Mouse (Mus musculus) lung, postnatal 36 days (tissue): ENCODE results near the gene Zwilch.
"Not testable (repeated sequence)": the region's sequence is repeated elsewhere in the genome, so short reads cannot be mapped to it uniquely, and the experiment has no call there.

Source experiments
- DNase-seq: peaks from one replicate; pipeline ENCODE4 v3.0.0; 2022; ENCODE audit warnings: mixed read lengths

Zwilch gene

GRCm38 (mm10) chr9:64178610-64178973 is 5.7 kb upstream of the Zwilch start:
- peak; percentile 26 for DNase-seq

GRCm38 (mm10) chr9:64175378-64175777 is 2.5 kb upstream of the Zwilch start:
- no peak for DNase-seq

DNA sequence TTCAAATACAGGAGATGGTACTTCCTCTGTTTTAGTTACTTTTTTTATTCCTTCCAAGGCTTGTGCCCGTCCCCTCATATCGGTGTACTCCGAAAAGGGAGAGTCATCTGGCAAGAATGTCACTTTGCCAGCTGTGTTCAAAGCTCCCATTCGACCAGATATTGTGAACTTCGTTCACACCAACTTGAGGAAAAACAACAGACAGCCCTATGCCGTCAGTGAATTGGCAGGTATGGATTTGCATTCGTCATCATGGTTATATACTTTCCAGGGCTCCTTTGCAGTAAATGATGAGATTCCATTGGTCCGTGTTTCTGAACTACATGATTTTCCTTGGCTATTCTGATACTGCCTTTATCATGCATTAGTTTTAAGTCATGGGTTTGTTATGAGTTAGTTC is 1.9 kb upstream of the Zwilch start:
- DNase-seq, result no peak

DNA sequence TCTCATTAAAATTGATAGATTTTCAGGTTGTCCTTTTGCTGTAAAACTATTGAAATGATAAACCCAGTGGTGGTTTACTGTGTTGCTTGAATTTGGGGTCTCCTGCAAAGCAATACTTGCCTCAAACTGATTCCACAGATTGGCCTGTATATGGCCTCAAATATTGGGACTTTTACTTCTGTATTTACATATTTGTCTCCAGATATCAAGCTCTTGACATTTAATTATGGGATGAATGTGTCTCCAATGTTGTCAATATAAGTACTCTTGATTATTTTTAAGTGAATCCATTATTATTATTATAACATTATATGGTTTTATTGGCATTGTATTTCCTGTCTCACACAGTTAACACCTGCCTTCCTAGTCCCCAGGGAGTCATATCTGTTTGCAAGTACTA is 1.4 kb upstream of the Zwilch start:
- no peak for DNase-seq

DNA sequence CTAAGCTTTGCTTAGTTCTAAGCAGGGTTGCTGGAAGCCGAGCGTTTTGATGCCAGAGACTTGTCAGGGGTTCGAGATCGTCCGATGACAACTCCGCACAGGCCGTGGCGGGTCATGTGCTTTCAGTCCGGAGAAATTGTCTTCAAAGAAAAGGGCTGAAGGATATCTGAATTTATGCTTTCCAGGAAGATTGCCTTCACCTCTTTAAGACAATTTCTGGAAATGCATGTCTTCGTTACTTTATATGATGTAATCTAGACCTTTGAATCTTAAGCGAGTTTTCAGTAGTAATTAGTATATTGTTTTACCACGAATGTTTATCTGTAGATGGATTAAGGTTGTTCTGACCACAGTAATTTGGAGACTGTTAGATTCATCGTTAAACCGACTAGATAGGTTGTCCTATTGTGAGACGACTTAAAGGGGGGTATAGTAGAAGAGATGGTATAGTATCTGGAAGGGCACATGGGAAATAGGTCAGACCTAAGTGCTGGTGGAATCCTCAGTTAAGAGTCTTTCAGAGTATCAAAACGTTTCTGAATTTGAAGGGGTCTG is 839 bp upstream of the Zwilch start:
- DNase-seq, result no peak

DNA sequence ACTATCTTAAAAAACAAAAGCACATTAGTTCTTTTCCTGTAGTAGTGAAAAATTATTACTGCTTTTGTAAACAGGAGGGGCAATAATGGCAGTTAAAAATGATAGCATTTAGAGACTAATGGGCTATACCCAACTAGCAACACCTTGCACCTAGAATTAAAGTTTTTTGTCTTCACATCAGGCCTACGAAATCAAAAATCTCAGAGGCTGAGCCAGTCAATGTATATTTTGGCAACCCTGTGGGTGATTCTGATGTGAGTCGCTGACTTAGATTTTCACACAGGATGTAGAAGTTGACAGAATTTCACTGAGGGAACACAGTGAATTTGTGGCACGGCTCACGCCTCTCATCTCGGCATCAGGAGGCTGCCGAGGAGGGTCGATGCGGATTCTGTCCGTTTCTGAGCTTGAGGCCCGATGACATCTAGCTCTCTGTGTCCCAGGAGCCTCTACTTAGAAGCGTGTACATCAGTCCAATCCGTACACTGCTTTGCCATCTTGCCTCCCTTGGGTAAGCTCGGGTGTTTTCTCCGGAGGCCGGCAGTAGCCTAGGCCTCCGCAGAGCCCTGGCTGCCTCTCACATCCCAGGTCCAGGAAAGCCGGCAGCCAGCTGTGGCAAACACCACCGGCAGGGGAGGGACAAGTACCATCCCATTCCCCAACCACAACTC is 624 bp downstream of the Zwilch start:
- no peak for DNase-seq

GRCm38 (mm10) chr9:64169967-64170366 is 2.9 kb downstream of the Zwilch start:
- not testable (repeated sequence) for DNase-seq

DNA sequence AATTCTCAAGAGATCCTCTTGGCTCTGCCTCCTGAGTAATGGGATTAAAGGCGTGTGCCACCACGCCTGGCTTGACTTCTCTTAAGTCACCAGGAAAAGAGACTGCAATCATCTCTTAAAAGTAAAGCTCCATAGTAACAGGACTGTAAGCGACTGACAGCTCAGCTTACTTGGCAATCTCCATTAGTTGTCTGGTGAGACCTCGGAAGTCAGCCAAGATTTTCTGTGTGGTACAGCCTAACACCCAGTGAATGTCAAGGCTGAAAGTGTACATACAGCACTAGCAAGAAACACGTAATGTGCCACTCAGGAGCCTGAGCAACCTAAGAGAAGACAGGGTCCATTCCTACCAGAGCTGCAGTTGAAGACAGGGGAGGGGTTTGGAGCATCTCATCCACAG is 12.4 kb downstream of the Zwilch start:
- DNase-seq, result no peak

DNA sequence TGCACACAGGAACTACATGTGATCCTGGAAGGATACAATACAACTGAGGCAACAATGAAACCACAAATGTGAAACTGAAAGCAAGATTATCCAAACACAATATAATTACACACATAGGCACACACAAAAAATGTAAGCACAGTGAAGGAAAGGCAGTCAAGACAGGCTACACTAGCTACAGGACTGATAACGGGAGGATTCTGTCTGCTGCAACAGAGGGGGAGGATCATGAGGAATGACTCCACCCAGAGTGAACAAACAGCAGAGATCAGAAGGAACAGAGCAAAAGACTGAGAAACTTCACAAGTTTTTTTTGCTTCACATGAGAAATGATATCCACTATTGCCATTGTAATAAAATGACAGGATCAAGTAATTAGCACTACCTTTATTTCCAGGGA is 16.3 kb downstream of the Zwilch start:
- no peak for DNase-seq

DNA sequence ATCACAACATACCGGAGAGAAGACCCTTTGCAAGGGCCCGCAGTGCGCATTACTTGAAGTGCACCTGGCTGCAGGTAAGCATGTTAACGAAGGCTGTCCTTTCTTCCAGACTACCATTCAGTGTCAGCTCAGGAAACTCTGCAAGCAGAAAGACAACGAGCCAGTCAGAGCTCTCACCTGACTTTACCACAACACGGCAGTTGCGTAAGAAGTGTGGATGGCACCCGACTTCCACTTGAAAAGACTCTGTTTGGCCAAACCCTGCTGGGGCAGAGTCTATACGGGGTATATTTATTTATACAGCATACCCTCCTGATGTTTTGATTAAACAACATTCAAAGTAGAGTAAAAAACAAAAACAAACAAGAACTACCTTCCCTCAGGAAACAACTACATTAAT is 33.0 kb downstream of the Zwilch start:
- peak; percentile 13 for DNase-seq

GRCm38 (mm10) chr9:64138896-64139295 is 34.0 kb downstream of the Zwilch start:
- DNase-seq, result peak; percentile 82

GRCm38 (mm10) chr9:64131623-64132022 is 41.3 kb downstream of the Zwilch start:
- no peak for DNase-seq

DNA sequence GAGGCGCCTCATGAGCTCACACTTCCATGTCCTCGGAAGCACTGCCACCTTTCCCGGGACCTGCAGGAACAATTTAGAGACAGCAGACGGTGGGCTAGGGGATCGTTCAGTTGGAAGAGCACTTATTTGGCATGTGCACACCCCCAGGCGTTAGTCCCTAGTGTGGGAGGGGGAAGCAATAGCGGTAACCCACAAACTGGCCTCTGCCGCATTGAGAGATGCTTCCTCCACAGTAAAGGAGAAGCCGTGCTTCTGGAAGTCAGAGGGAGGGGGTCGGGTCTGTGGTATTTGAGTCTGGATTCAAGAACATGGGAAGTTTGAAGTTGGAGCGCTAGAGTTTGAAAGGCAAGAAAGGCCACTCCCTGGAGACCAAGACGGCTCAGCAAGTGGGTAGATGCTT is 46.8 kb downstream of the Zwilch start:
- DNase-seq, result no peak

DNA sequence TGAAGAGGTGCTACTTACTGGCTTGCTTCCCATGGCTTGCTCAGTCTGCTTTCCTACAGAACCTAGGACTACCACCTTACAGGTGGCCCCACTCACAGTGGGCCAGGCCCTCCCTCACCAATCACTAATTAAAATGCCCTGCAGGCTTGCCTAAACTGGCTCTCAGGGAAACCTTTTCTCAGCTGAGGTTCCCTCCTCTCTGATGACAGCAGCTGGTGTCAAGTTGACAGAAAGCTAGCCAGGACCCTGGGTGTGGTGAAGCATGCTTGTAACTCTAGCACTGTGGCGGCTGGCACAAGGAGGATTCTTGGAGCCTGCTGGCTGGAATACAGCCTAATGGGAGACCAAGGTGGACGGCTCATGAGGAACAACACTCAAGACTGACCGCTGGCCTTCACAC is 47.6 kb downstream of the Zwilch start:
- no peak for DNase-seq

DNA sequence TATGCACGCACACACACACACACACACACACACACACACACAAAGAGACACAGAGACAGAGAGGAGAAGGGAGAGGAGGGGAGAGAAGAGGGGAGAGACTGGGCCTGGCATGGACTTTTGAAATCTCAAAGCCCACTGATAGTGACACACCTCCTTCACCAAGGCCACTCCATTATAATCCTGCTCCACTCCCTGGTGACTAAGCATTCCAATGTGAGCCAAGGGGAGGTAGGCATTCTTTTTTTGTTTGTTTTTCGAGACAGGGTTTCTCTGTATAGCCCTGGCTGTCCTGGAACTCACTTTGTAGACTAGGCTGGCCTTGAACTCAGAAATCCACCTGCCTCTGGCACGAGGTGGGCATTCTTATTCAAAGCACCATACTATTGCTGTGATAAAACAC is 48.1 kb downstream of the Zwilch start:
- DNase-seq, result not testable (repeated sequence)

DNA sequence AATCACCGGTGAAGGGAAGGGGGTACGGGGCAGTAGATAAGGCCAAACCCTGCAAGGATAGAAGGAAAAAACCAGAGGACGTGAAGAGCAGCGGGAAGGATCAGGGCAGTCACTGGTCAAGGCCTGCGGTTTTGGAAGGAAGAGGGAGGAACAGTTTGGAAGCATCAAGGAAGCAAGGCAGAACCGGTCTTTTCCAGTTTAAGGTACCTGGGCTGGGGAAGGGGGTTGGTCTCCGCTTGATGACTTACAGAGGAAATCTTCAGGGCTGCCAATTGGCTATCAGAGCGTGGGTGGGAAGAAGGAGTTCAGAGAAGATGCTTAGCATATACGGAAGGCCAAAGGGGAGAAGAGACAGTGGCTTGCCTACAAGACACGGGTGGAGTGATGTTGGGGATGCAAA is 50.3 kb downstream of the Zwilch start:
- no peak for DNase-seq

GRCm38 (mm10) chr9:64120584-64121277 is 52.2 kb downstream of the Zwilch start:
- peak; percentile 29 for DNase-seq

GRCm38 (mm10) chr9:64119898-64120297 is 53.0 kb downstream of the Zwilch start:
- DNase-seq, result peak; percentile 60

- no peak for DNase-seq
Observed at GRCm38 (mm10) chr9:64116876-64117275, 56.0 kb downstream of the Zwilch start, which contains the start of gene Lctl. Gene Lctl, plus strand, starts transcription at chr9:64117147.

DNA sequence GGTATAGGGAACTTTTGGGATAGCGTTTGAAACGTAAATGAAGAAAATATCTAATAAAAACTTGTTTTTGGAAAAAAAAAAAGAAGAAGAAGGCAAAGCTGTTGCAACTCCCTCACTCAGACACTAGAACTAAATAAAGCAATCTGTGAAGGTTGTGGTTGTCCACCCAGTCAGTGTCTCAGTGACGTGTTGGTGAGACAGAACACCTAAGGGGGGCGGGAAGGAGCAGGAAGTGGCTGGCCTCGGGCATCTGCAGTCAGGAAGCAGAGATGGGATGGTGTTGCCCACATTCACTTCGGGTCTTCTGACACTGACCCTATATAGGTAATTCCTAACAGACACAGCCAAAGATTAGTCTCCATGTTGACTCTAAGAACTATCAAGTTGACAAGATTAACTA is 57.1 kb downstream of the Zwilch start:
- no peak for DNase-seq

- no peak for DNase-seq
Observed at GRCm38 (mm10) chr9:64114646-64115045, 58.3 kb downstream of the Zwilch start.

DNA sequence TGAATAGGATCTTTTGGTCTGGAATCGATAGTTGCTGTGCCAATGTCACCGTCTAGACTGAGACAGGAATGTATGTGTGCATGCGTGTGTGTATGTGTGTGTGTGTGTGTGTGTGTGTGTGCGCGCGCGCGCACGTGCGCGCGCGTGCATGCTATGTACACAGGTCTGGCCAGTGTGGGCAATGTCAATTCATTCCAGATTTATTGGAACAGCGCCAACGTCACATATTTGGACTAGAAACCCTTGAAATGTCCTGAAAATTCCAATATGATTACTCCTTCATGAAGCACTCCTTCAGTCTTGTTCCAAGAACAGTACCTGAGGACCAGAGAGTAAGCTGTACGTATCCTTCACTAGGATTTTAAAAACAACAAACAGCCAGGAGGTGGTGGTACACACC is 62.4 kb downstream of the Zwilch start:
- DNase-seq, result no peak

DNA sequence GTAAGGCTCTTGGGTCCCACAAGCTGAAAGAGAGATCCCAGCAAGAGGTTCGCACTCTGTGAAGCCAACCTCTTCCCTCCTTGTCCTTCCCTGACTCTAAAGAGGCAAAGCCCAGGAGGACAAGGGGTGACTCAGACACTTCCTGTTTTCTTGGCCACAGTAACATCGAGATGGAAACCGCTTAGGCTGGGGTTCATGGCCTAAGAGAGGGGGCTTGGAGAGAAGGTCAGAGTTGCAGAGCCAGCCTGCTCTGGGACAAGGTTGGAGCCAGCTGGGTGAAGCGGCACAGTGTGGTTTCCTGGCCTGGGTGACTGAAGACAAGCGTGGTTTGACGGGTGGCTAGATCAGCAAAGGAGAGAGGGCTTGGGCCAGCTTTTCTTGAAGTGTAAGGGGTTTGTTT is 67.6 kb downstream of the Zwilch start:
- no peak for DNase-seq

DNA sequence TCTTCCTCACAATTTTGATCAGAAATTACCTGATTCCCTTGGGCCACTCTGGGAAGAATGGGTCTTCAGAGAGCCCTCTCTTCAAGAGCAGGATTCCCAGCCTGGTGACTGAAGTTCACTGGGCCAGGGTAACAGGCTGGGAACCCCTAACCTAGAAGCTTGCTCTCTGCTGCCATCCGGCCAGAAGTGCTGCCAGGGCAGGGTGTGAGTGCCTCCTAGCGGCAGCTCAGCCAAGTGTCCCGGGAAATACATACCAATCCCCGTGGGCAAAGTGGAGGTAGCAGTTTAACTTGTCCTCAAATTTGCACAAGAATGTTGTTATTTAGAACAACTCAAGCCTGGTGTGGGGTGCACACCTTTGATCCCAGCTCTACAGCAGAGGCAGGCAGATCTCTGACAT is 72.5 kb downstream of the Zwilch start:
- DNase-seq, result peak; percentile 90

- DNase-seq, result peak; percentile 67
Observed at GRCm38 (mm10) chr9:64098282-64098681, 74.6 kb downstream of the Zwilch start.
